Mouse (Mus musculus) right cerebral cortex, adult 2 months (tissue): Measurements from ENCODE around the gene Olfr444.

Experiments
- DNase-seq, 2 experiments: peaks; one replicate each; pipeline ENCODE4 v3.0.0; 2021 to 2022; ENCODE audit warnings: low spot score in 2 of 2

The Olfr444 gene

GRCm38 (mm10) chr6:42948767-42949166, at the start of gene Olfr444:
Olfr444 (plus strand) TSS chr6:42949067.
- no peak for DNase-seq

- DNase-seq = no peak
Measured at GRCm38 (mm10) chr6:42900345-42900744, 48.5 kb upstream of the Olfr444 start.

GRCm38 (mm10) chr6:42908578-42908977, 40.3 kb upstream of the Olfr444 start, which contains the start of gene Olfr447:
Olfr447 (plus strand) TSS chr6:42908878.
- no peak for DNase-seq

GRCm38 (mm10) chr6:42921077-42921476, 27.8 kb upstream of the Olfr444 start, which contains the start of gene Olfr446:
Olfr446 (plus strand) TSS chr6:42921377.
- DNase-seq = no peak

GRCm38 (mm10) chr6:42980377-42980776, 31.5 kb downstream of the Olfr444 start:
- DNase-seq = no peak
